Mouse (Mus musculus) liver, adult 2 months (tissue): ENCODE measurements at regions not wholly inside any gene's neighbourhood (a gene's known extent, or its start where the extent isn't known, plus 50 kb on each side); places are given as distances from the start of the nearest gene placed in this dataset.

Source experiments
- DNase-seq: peaks from one replicate; pipeline ENCODE4 v3.0.0-alpha.2; 2011; ENCODE audit warnings: low read depth, low spot score; ENCODE audit errors: extremely low read depth
- H3K27ac ChIP-seq: fragments of 200-500 bp; replicated peaks from 2 replicates; pipeline ENCODE4 v1.5.1; 2012; ENCODE audit warnings: low read depth, mild to moderate bottlenecking, control low read depth, inconsistent platforms, low read length; ENCODE audit not compliant: insufficient read depth
- H3K27me3 ChIP-seq: fragments of 200-500 bp; 2 replicates; pipeline ENCODE4 v1.6.1; 2012; ENCODE audit warnings: mild to moderate bottlenecking, moderate library complexity, low read length, inconsistent platforms; ENCODE audit not compliant: control insufficient read depth, insufficient read depth
- H3K36me3 ChIP-seq: fragments of 200-500 bp; 2 replicates; pipeline ENCODE4 v1.6.1; 2012; ENCODE audit warnings: low read length, inconsistent platforms; ENCODE audit not compliant: control insufficient read depth, insufficient read depth
- H3K4me1 ChIP-seq: fragments of 200-500 bp; 2 replicates; pipeline ENCODE4 v1.6.1; 2011; ENCODE audit warnings: low read length; ENCODE audit not compliant: control insufficient read depth, insufficient read depth
- H3K4me3 ChIP-seq: fragments of 200-500 bp; 2 replicates; pipeline ENCODE4 v1.5.1; 2011; ENCODE audit warnings: low read depth, mild to moderate bottlenecking, control low read depth, low read length, moderate library complexity; ENCODE audit not compliant: insufficient read depth
- H3K79me2 ChIP-seq: fragments of 200-500 bp; 2 replicates; pipeline ENCODE4 v1.6.1; 2012; ENCODE audit warnings: inconsistent platforms, mild to moderate bottlenecking, low read length, moderate library complexity; ENCODE audit not compliant: control insufficient read depth, insufficient read depth
- H3K9ac ChIP-seq: fragments of 200-500 bp; 2 replicates; pipeline ENCODE4 v1.6.1; 2012; ENCODE audit warnings: low read depth, mild to moderate bottlenecking, control low read depth, inconsistent platforms, low read length
- CTCF ChIP-seq: fragments of 200-500 bp; IDR thresholded peaks from 2 replicates; pipeline ENCODE4 v1.5.1; 2011; ENCODE audit warnings: low read depth, low read length, control low read depth
- POLR2A ChIP-seq: fragments of 200-500 bp; IDR thresholded peaks from 2 replicates; pipeline ENCODE4 v1.6.1; 2011; ENCODE audit warnings: low read length, control low read depth; ENCODE audit not compliant: insufficient read depth; ENCODE audit errors: extremely low read depth
- WGBS: fragments of 180-500 bp; shearing (Covaris S2); methylation state at CpG from one replicate; pipeline ENCODE4 v1.1.7; 2018; 5-methylcytosine and 5-hydroxymethylcytosine counted together

DNA sequence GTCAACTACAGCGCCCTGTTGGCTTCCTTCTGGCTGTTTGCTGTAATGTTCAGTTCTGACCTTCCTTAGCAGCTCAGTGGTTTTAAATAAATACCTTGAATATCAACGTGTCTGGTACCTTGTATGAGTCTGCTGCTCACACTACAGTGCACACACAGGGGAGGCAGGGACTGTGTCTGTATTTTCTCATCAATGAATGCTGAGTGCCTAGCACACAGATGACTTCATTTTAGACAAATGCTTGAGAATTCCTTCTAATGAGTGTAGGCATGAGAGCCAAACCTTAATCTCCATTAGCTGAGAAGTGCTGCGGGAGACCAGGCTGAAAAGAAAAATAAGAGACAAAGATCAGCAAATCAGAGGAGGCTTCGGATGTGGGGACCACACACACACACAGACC, 162.0 kb upstream of the Hmga2 start:
- Histone ChIP-seq H3K9ac (no peak overlapping the region), H3K36me3 (no peaks in the 10 kb centered on the region), H3K4me1 (no peaks in the 10 kb centered on the region), H3K27me3 (no peaks in the 10 kb centered on the region), H3K79me2 (no peaks in the 10 kb centered on the region), H3K27ac (no peak overlapping the region), H3K4me3 (no peak overlapping the region)
- TF ChIP-seq POLR2A (no peak), CTCF (no peak)
- WGBS, result 77% methylated on average over 4 of the region's 4 CpGs
- DNase-seq, result no peak

DNA sequence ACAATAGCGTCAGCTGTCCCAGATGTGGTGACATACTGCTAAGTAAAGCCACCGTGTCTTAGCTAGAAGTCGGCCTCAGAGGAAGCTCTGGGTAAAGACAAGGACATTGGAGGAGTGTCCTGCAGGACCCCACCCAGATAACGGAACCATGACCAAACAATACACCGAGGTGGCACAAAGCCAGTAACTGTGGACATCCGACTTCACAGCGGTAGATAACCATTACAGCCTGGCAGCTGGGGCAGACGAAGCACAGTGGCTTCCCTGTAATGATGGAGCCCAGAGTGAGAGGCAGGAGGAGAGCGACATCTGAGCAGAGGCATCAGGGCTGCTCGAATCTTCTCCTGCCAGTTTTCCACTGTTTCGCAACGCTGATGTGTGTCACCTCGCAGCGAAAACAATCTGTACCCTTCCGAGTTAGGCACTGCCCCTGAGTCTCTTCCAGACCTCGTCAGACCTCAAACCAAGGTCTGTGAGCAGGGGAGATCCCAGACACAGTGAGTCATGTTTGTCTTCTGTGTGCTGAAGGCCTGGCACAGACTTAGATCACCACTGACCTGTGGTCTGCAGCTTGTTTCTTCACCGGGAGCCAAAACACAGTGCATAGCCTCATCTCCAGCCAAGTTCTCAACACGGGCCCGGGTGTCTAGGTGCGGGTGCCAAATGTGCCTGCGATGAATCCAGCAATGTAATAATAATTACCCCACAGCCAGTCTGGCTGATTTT, 159.7 kb upstream of the Hmga2 start:
- 30% methylated on average over 21 of the region's 21 CpGs for WGBS

DNA sequence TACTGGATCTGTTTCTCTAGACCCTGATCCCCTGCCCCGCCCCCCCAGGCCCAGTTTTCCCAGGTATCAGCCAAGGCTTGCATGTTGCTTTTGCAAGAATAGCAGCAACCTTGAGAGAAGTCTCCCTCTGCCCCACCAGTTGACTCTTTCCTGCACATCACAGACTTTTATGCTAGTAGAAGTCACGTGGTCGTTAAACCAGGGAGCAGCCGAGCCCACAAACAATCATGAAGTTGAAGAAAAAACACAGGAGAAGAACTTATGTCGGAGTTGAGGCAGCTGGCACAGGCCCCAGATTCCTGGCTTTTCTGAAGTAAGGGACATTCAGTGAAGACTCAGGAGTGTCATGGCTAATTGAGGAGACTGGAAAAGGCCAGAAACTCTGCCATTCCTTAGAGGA, 158.9 kb upstream of the Hmga2 start:
- no peaks in the 10 kb centered on the region for H3K36me3 ChIP-seq
- WGBS, result 87% methylated on average over 5 of the region's 5 CpGs
- no peak overlapping the region for H3K9ac ChIP-seq
- no peak for DNase-seq
- no peak overlapping the region for H3K4me3 ChIP-seq
- TF ChIP-seq CTCF (no peak), POLR2A (no peak)
- no peaks in the 10 kb centered on the region for H3K4me1 ChIP-seq
- H3K79me2 ChIP-seq, result no peaks in the 10 kb centered on the region
- H3K27me3 ChIP-seq, result no peaks in the 10 kb centered on the region
- no peak overlapping the region for H3K27ac ChIP-seq

More for the DNA sequence above, 159.7 kb upstream of the Hmga2 start:
- Histone ChIP-seq H3K4me1 (no peaks in the 10 kb centered on the region), H3K36me3 (no peaks in the 10 kb centered on the region), H3K79me2 (no peaks in the 10 kb centered on the region), H3K4me3 (no peak overlapping the region), H3K27me3 (no peaks in the 10 kb centered on the region), H3K9ac (no peak overlapping the region), H3K27ac (no peak overlapping the region)
- TF ChIP-seq POLR2A (no peak), CTCF (no peak)
- peak; percentile 77 for DNase-seq

DNA sequence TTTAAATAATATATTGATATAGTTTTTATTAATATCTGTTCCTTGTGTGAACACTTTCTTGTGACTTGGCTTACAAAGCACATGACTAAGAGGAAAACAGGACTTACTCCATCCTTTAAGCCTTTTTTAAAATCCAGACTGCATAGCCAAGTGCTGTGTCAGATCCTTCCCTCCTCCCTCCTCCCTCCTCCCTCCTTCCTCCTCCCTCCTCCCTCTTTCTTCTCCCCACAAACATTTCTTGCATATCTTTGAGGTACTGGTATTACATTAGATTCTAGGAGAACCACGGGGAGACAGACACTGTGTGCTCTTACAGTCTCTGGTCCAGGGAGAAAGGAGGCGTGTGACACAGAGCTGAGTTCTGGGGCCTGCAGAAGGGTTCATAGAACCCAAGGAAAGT, 155.8 kb upstream of the Hmga2 start:
- H3K27ac ChIP-seq, result no peak overlapping the region
- H3K27me3 ChIP-seq, result no peaks in the 10 kb centered on the region
- H3K9ac ChIP-seq, result no peak overlapping the region
- H3K79me2 ChIP-seq, result no peaks in the 10 kb centered on the region
- H3K4me1 ChIP-seq, result no peaks in the 10 kb centered on the region
- no peak overlapping the region for H3K4me3 ChIP-seq
- WGBS, result 76% methylated on average over 2 of the region's 2 CpGs
- DNase-seq, result no peak
- no peak for TF ChIP-seq CTCF
- TF ChIP-seq POLR2A, result no peak
- no peaks in the 10 kb centered on the region for H3K36me3 ChIP-seq

DNA sequence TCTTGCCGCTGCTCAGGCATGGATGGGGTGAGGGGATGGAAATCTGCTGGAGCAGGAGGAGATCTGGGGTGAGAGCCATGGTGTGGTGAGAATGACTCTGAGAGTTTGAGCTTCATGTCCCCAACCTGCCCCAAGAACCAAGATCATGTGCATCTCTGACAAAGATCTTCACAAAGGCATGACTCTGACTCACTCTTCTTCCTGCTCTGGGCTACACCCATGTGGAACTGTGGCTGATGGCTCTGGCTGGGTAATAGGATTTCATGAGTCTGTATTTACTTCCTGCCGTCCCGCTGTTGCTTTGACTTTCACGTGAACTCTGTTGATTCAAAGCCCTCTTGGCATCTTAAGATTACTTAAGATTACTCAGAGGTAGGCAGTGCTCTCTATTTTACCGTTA, 151.8 kb upstream of the Hmga2 start:
- Histone ChIP-seq H3K9ac (no peak overlapping the region), H3K27me3 (no peaks in the 10 kb centered on the region), H3K4me1 (no peaks in the 10 kb centered on the region), H3K36me3 (no peaks in the 10 kb centered on the region), H3K27ac (no peak overlapping the region), H3K4me3 (no peak overlapping the region), H3K79me2 (no peaks in the 10 kb centered on the region)
- 72% methylated on average over 5 of the region's 5 CpGs for WGBS
- no peak for DNase-seq
- TF ChIP-seq POLR2A (no peak), CTCF (no peak)

DNA sequence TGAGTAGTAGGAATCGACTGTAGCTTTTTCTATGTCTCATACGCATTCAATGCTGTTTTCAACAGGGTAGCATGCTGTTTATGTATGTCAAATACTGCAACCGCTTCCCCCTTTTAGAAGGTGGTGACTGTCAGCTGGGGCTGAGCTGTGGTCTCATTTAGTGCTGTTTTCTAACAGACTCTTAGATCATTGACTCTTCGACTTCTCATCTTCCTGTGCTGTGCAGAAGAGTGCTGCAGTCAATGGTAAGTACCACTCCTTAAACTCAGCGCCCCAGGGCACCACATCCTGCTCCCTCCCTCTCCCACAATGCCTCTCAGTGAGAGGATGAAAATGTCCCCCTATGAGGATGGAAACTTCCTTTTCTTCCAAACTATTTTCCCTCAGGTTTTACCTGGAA, 149.2 kb upstream of the Hmga2 start:
- H3K4me1 ChIP-seq, result no peaks in the 10 kb centered on the region
- H3K4me3 ChIP-seq, result no peak overlapping the region
- H3K27me3 ChIP-seq, result no peaks in the 10 kb centered on the region
- H3K36me3 ChIP-seq, result no peaks in the 10 kb centered on the region
- WGBS, result 81% methylated on average over 5 of the region's 5 CpGs
- TF ChIP-seq CTCF (no peak), POLR2A (no peak)
- no peak overlapping the region for H3K9ac ChIP-seq
- DNase-seq, result no peak
- H3K27ac ChIP-seq, result no peak overlapping the region
- no peaks in the 10 kb centered on the region for H3K79me2 ChIP-seq
